Comparison of ENCODE assay signal across 8 mouse cellular contexts in the genomic region with DNA sequence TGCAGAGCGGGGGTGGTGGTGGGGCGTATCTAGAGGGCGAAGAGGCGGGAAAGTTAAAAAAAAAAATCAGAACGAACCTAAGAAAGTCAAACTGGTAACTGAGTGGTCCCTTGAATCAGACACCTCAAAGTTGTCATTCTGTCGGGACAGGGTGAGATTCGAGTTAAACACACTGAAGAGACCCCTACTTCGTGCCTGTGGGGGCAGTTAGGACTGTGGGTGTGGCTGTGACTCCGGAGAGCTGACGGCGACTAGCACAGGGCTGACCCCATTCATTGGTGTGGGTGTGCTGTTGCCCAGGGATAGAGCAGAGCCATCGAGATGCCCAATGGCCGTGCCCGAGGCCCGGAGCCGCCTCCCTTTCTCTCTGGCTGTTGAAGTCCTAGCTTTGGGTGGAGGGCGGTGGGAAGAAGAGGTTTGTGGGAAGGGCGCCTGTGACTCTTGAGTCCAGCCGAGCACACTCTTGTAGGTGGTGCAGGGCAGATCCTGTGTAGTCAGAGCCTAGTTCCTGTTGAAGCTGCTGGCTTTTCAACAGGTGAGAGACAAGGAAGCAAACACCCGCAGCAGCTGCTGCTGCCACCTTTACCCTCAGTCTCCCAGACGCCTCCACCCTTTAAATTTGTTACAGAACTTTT. TPM values are rescaled to one million over a fixed set of nuclear protein-coding genes. Genes with fewer than 3 reads are reported as not detected.
DNase-seq lines count a peak whose midpoint lies in the region; ATAC-seq and TF ChIP-seq lines count a peak whose summit lies in the region.

No protein-coding gene starts in this region.

- H3K27me3 ChIP-seq in spleen, adult 2 months (ENCODE audit: control insufficient read depth, insufficient read depth, low read length) = no peaks in the 10 kb centered on the region
- H3K27me3 ChIP-seq in embryonic facial prominence, embryonic 10.5 days (replicated peaks; ENCODE audit: low read depth, poor library complexity, severe bottlenecking) = peaks cover 81% of the 10 kb centered on the region
- 0 out of 2 replicates have a peak, but pooled peaks cover 8% of the 10 kb centered on the region for H3K27me3 ChIP-seq in intestine, embryonic 15.5 days (replicated peaks)
- H3K27me3 ChIP-seq in midbrain, embryonic 11.5 days (ENCODE audit: control insufficient read depth, insufficient read depth, low read length) = peaks cover 21% of the 10 kb centered on the region

- no peaks in the 10 kb centered on the region for H3K9me3 ChIP-seq in embryonic facial prominence, embryonic 10.5 days
- no peaks in the 10 kb centered on the region for H3K9me3 ChIP-seq in intestine, embryonic 15.5 days
- no peaks in the 10 kb centered on the region for H3K9me3 ChIP-seq in midbrain, embryonic 11.5 days (ENCODE audit: control insufficient read depth, low read length)

- H3K27ac ChIP-seq in spleen, adult 2 months (ENCODE audit: insufficient read depth, low read length) = no peak overlapping the region
- H3K27ac ChIP-seq in embryonic facial prominence, embryonic 10.5 days (replicated peaks) = peak overlapping the region; percentile 60
- no peak overlapping the region for H3K27ac ChIP-seq in intestine, embryonic 15.5 days
- no peak overlapping the region for H3K27ac ChIP-seq in midbrain, embryonic 11.5 days (ENCODE audit: low read depth, low read length)

- H3K4me2 ChIP-seq in intestine, embryonic 15.5 days (replicated peaks) = peak overlapping the region; percentile 100
- peak overlapping the region; percentile 100 for H3K4me2 ChIP-seq in midbrain, embryonic 11.5 days

- ATAC-seq in intestine, embryonic 15.5 days = peak; percentile 51
- ATAC-seq in midbrain, embryonic 11.5 days (ENCODE audit: low FRiP score) = peak; percentile 59

- TF ChIP-seq CTCF in spleen, adult 2 months (IDR thresholded peaks at IDR 0.05; ENCODE audit: extremely low read depth, insufficient read depth, insufficient read length, insufficient replicate concordance) = no peak

- H3K4me1 ChIP-seq in spleen, adult 2 months (ENCODE audit: control insufficient read depth, insufficient read depth, insufficient read length) = peaks cover 5% of the 10 kb centered on the region
- peaks cover 26% of the 10 kb centered on the region for H3K4me1 ChIP-seq in embryonic facial prominence, embryonic 10.5 days
- H3K4me1 ChIP-seq in intestine, embryonic 15.5 days (replicated peaks) = peaks cover 7% of the 10 kb centered on the region; the same call in 1 of the 2 replicates
- peaks cover 20% of the 10 kb centered on the region for H3K4me1 ChIP-seq in midbrain, embryonic 11.5 days (ENCODE audit: control insufficient read depth, insufficient read depth, low read length)

- no peak for DNase-seq in spleen, adult 2 months (ENCODE audit: low read depth in 1 of 2, low spot score in 2 of 2)
- no peak for DNase-seq in spleen, postnatal 10 days (ENCODE audit: low spot score in 2 of 2)
- peak; percentile 48 for DNase-seq in embryonic facial prominence, embryonic 10.5 days (ENCODE audit: low spot score)
- peak; percentile 95 for DNase-seq in midbrain, embryonic 11.5 days (ENCODE audit: low spot score, missing footprints)
- DNase-seq in spleen, postnatal 36 days (ENCODE audit: low spot score in 2 of 2) = no peak
- no peak for DNase-seq in layer of hippocampus, postnatal 14 days (ENCODE audit: low spot score in 2 of 2)
- no peak for DNase-seq in testis, postnatal 14 days (ENCODE audit: low spot score)

- no peaks in the 10 kb centered on the region for H3K36me3 ChIP-seq in spleen, adult 2 months (ENCODE audit: control insufficient read depth, insufficient read depth, low read length)
- H3K36me3 ChIP-seq in embryonic facial prominence, embryonic 10.5 days (replicated peaks) = no peaks in the 10 kb centered on the region
- H3K36me3 ChIP-seq in intestine, embryonic 15.5 days = no peaks in the 10 kb centered on the region
- H3K36me3 ChIP-seq in midbrain, embryonic 11.5 days (ENCODE audit: control insufficient read depth, insufficient read depth, low read length) = no peaks in the 10 kb centered on the region

- peak overlapping the region; percentile 61 for H3K9ac ChIP-seq in intestine, embryonic 15.5 days
- peak overlapping the region; percentile 70 for H3K9ac ChIP-seq in midbrain, embryonic 11.5 days (ENCODE audit: low read length)

- 4% methylated on average over 21 of the region's 21 CpGs for WGBS in spleen, adult 2 months
- 2% methylated on average over 21 of the region's 21 CpGs for WGBS in embryonic facial prominence, embryonic 10.5 days
- 2% methylated on average over 21 of the region's 21 CpGs for WGBS in intestine, embryonic 15.5 days
- under 1% methylated on average over 21 of the region's 21 CpGs for WGBS in midbrain, embryonic 11.5 days

- TF ChIP-seq POLR2A in spleen, adult 2 months (IDR thresholded peaks at IDR 0.05; ENCODE audit: low read depth, low read length) = no peak

- peak overlapping the region; percentile 75 for H3K4me3 ChIP-seq in spleen, adult 2 months (ENCODE audit: extremely low read depth, insufficient read depth, insufficient read length)
- peak overlapping the region; percentile 86 for H3K4me3 ChIP-seq in embryonic facial prominence, embryonic 10.5 days
- peak overlapping the region; percentile 71 for H3K4me3 ChIP-seq in intestine, embryonic 15.5 days (replicated peaks)
- H3K4me3 ChIP-seq in midbrain, embryonic 11.5 days (ENCODE audit: low read depth, low read length) = peak overlapping the region; percentile 68

RNA-seq across cellular contexts. Expression of a gene that starts 0.8 kb away (rescaled TPM):
- 11.9 and 13.7 TPM in 2 replicates for polyA plus RNA-seq in spleen, adult 2 months (2012; rRNA removed)
- polyA plus RNA-seq in embryonic facial prominence, embryonic 10.5 days (2016; fragmentation: Nextera tagmentation; extraction: Ambion mirVana) = 3.1 and 3.4 TPM in 2 replicates
- 21.5 and 23.7 TPM in 2 replicates for polyA plus RNA-seq in intestine, embryonic 15.5 days (2015; fragmentation: Nextera tagmentation; extraction: Ambion mirVana)
- 4.6 and 6.1 TPM in 2 replicates for polyA plus RNA-seq in midbrain, embryonic 11.5 days (2014; fragmentation: Nextera tagmentation; extraction: Ambion mirVana)
- total RNA-seq in layer of hippocampus, postnatal 14 days (2021) = under 1 TPM; 0.92 to 0.95 TPM

RNA-seq across cellular contexts. Expression of a gene that starts 35.3 kb away (rescaled TPM):
- polyA plus RNA-seq in spleen, adult 2 months (2012; rRNA removed) = 1.5 and 1.6 TPM in 2 replicates
- 4.3 and 4.8 TPM in 2 replicates for polyA plus RNA-seq in embryonic facial prominence, embryonic 10.5 days (2016; fragmentation: Nextera tagmentation; extraction: Ambion mirVana)
- polyA plus RNA-seq in intestine, embryonic 15.5 days (2015; fragmentation: Nextera tagmentation; extraction: Ambion mirVana) = 2.9 TPM in 2 replicates
- 2.0 and 3.2 TPM in 2 replicates for polyA plus RNA-seq in midbrain, embryonic 11.5 days (2014; fragmentation: Nextera tagmentation; extraction: Ambion mirVana)
- total RNA-seq in layer of hippocampus, postnatal 14 days (2021) = 10 to 100 TPM; 19.4 to 21.3 TPM

Comparison
In these comparisons a context has a peak if more than half of its experiments do, and no peak if none do; other contexts are left out.
1. DNase-seq: peak in embryonic facial prominence, embryonic 10.5 days (single experiment) and midbrain, embryonic 11.5 days (single experiment); none in spleen, adult 2 months (0 of 2), spleen, postnatal 10 days (0 of 2), spleen, postnatal 36 days (0 of 2), layer of hippocampus, postnatal 14 days (0 of 2) and testis, postnatal 14 days (single experiment).
2. Peak in every context shown above with its lines, with median percentiles within 50 percentile points of each other: H3K4me3 ChIP-seq.